Mouse (Mus musculus) liver, embryonic 16.5 days (tissue): ENCODE results near the gene Insrr. TPM values are rescaled to one million over a fixed set of nuclear protein-coding genes. Genes with fewer than 3 reads are reported as not detected.

Source experiments
- ATAC-seq: fragments of 200-750 bp; cut with Nextera tagmentation; 2 replicates; pipeline ENCODE4 v1.8.0; 2017; ENCODE audit warnings: low read depth, mild to moderate bottlenecking, moderate number of reproducible peaks, moderate library complexity
- H3K27ac ChIP-seq: fragments of 300-500 bp; sonication (generic); 2 replicates; pipeline ENCODE4 v1.5.1; 2014; ENCODE audit warnings: mild to moderate bottlenecking, low read length
- H3K27me3 ChIP-seq: fragments of 300-500 bp; sonication (generic); 2 replicates; pipeline ENCODE4 v1.6.1; 2014; ENCODE audit warnings: low read depth, low read length, mixed read lengths; ENCODE audit not compliant: control insufficient read depth, insufficient read depth
- H3K36me3 ChIP-seq: fragments of 300-500 bp; sonication (generic); 2 replicates; pipeline ENCODE4 v1.6.1; 2014; ENCODE audit warnings: mild to moderate bottlenecking; ENCODE audit not compliant: control insufficient read depth, insufficient read depth
- H3K4me1 ChIP-seq: fragments of 300-500 bp; sonication (generic); 2 replicates; pipeline ENCODE4 v1.6.1; 2014; ENCODE audit warnings: low read depth, low read length, mixed read lengths; ENCODE audit not compliant: control insufficient read depth
- H3K4me2 ChIP-seq: fragments of 300-500 bp; sonication (generic); 2 replicates; pipeline ENCODE4 v1.6.1; 2014; ENCODE audit warnings: low read depth, low read length, mixed read lengths
- H3K4me3 ChIP-seq: fragments of 300-500 bp; sonication (generic); 2 replicates; pipeline ENCODE4 v1.5.1; 2014; ENCODE audit warnings: low read depth, mild to moderate bottlenecking, low read length
- H3K9ac ChIP-seq: fragments of 300-500 bp; sonication (generic); 2 replicates; pipeline ENCODE4 v1.6.1; 2014; ENCODE audit warnings: low read depth, low read length
- H3K9me3 ChIP-seq: fragments of 300-500 bp; sonication (generic); replicated peaks from 2 replicates; pipeline ENCODE4 v1.6.1; 2016; ENCODE audit warnings: low read length; ENCODE audit not compliant: control insufficient read depth
- WGBS: fragments of 180-500 bp; shearing (Covaris S2); extraction: QIAGEN DNeasy Blood & Tissue Kit; methylation state at CpG from one replicate; pipeline ENCODE4 v1.1.7; 2014; ENCODE audit not compliant: insufficient replicate concordance; 5-methylcytosine and 5-hydroxymethylcytosine counted together
- polyA plus RNA-seq: library from polyadenylated mRNA; unstranded; fragments of >200 nt; fragmentation: Nextera tagmentation; extraction: Ambion mirVana; gene quantifications from 2 replicates; pipeline ENCODE4 v1.2.1, GENCODE M21; 2015

The Insrr gene
- 0.01 TPM in 1 of 2 replicates, not detected in the other for polyA plus RNA-seq

DNA sequence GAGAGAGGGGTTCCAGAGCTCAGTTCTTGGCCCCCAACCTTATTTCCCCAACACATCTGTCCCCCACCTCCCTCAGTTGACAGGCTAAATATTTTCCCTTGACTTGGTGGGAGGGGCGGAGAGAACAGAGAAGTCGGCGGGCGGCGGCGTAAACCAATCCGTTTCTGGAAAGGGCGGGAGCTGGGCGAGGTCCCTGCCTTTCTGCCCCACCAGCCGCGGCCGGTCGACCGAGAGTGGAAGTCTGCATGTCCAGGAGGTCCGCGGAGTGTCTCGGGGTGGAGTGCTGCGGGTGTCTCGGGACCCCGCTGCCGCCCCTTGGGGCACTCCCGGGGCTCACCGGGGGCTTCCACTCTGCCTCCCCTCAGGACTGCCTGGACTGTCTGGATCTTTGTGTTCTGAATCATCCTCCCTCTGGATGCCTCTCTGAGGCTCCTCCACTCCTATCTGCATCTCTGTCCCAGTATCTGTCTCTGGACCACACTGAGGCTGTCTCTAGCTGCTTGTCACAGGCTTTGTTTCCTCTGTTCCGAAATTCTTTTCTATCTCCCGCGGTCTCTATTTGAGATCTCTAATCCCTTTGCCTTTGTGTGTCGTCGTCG is at the start of gene Insrr:
Gene Insrr (plus strand): TSS at position 216 of the 599 bp plus-strand sequence.
- Histone ChIP-seq H3K27me3 (peaks cover 83% of the 10 kb centered on the region), H3K4me2 (no peak within 1 kb of the TSS), H3K9ac (no peak within 1 kb of the TSS), H3K27ac (no peak within 1 kb of the TSS), H3K9me3 (no peaks in the 10 kb centered on the region), H3K4me1 (peaks cover 6% of the 10 kb centered on the region; the same call in 1 of the 2 replicates), H3K4me3 (no peak within 1 kb of the TSS), H3K36me3 (no peaks in the 10 kb centered on the region)
- ATAC-seq, result no peak
- 2% methylated on average over 29 of the region's 29 CpGs for WGBS

DNA sequence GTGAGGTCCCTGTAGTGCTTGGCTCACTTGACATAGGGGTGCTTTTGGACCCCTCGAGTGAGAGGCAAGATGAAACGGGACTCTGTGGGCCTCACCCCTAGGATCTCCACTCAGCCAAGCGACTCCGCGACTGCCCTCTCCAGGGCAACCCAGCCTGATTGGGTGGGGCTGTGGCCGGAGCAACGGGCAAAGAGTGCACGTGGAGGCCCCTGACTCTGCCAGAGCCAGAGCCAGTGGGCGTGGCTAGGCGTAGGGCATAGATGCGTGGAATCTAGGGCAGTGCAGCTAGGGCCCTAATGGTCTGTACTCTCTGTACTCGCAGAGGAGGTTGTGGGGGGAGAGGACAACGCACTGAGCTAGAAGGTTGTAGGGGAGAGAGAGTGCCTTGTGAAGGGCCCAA is 48.3 kb upstream of the Insrr start, which contains the start of gene Lrrc71:
Gene Lrrc71 (minus strand): TSS at position 195 of the 400 bp plus-strand sequence.
- H3K4me3 ChIP-seq, result no peak within 1 kb of the TSS
- H3K4me2 ChIP-seq, result no peak within 1 kb of the TSS
- no peaks in the 10 kb centered on the region for H3K9me3 ChIP-seq
- no peak for ATAC-seq
- no peak within 1 kb of the TSS for H3K9ac ChIP-seq
- WGBS, result 47% methylated on average over 13 of the region's 13 CpGs
- no peak within 1 kb of the TSS for H3K27ac ChIP-seq
- no peaks in the 10 kb centered on the region for H3K36me3 ChIP-seq
- H3K4me1 ChIP-seq, result no peaks in the 10 kb centered on the region
- no peaks in the 10 kb centered on the region for H3K27me3 ChIP-seq

GRCm38 (mm10) chr3:87749036-87749435 is 47.7 kb upstream of the Insrr start:
- no peaks in the 10 kb centered on the region for H3K4me1 ChIP-seq
- H3K27me3 ChIP-seq, result no peaks in the 10 kb centered on the region
- WGBS, result 16% methylated on average over 5 of the region's 5 CpGs
- H3K9me3 ChIP-seq, result no peaks in the 10 kb centered on the region
- H3K4me2 ChIP-seq, result no peak overlapping the region
- no peaks in the 10 kb centered on the region for H3K36me3 ChIP-seq
- ATAC-seq, result no peak
- no peak overlapping the region for H3K27ac ChIP-seq
- H3K4me3 ChIP-seq, result no peak overlapping the region
- no peak overlapping the region for H3K9ac ChIP-seq

DNA sequence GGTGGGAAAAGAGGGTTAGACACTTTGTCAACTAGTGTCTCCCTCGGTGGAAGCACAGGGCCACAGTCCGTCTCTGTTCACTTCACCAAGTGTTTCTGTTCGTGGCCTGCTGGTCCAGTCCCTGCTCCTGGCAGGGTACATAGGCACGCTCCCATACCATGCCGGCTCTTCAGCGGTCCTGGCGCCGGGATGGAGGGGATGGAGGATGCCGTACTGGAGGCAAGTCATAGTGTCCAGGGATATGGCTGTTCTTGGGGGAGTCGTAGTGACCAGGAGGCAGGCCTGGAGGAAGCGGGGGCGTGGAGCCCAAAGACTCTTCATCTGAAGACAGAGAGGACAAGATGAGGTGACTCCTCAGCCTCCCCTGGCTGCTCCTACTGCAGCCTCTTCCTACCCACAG is 46.8 kb upstream of the Insrr start:
- no peak for ATAC-seq
- H3K27ac ChIP-seq, result no peak overlapping the region
- H3K9me3 ChIP-seq, result no peaks in the 10 kb centered on the region
- H3K4me3 ChIP-seq, result no peak overlapping the region
- H3K4me2 ChIP-seq, result no peak overlapping the region
- H3K27me3 ChIP-seq, result no peaks in the 10 kb centered on the region
- no peak overlapping the region for H3K9ac ChIP-seq
- no peaks in the 10 kb centered on the region for H3K36me3 ChIP-seq
- H3K4me1 ChIP-seq, result no peaks in the 10 kb centered on the region
- WGBS, result 74% methylated on average over 12 of the region's 12 CpGs

- no peak for ATAC-seq
- Histone ChIP-seq H3K27ac (no peak overlapping the region), H3K4me3 (no peak overlapping the region), H3K4me1 (no peaks in the 10 kb centered on the region), H3K27me3 (no peaks in the 10 kb centered on the region), H3K9me3 (no peaks in the 10 kb centered on the region), H3K4me2 (no peak overlapping the region), H3K9ac (no peak overlapping the region), H3K36me3 (no peaks in the 10 kb centered on the region)
- 73% methylated on average over 3 of the region's 3 CpGs for WGBS
These were observed 44.2 kb upstream of the Insrr start for GRCm38 (mm10) chr3:87752567-87752966.

DNA sequence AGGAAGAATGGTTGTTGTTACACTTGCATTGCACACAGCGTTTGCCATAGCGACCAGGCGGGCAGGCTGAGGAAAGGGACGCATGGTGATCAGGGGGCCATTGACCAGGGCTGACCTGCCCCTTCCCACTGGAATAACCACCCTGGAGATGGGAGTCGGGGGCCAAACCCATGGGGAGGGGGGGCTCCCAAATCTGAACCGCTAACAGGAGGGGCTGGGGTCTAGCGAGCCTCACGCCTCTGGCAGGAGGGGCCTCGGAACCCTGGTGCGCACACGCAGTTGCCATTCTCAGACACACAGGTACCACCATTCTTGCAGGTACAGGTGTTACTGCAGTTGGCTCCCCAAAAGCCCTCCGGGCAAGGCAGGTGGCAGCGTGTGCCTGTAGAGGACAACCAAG is 42.9 kb upstream of the Insrr start:
- Histone ChIP-seq H3K4me1 (no peaks in the 10 kb centered on the region), H3K36me3 (no peaks in the 10 kb centered on the region), H3K27me3 (no peaks in the 10 kb centered on the region), H3K4me2 (no peak overlapping the region), H3K9ac (no peak overlapping the region), H3K27ac (no peak overlapping the region), H3K4me3 (no peak overlapping the region), H3K9me3 (no peaks in the 10 kb centered on the region)
- WGBS, result 79% methylated on average over 13 of the region's 13 CpGs
- ATAC-seq, result no peak

DNA sequence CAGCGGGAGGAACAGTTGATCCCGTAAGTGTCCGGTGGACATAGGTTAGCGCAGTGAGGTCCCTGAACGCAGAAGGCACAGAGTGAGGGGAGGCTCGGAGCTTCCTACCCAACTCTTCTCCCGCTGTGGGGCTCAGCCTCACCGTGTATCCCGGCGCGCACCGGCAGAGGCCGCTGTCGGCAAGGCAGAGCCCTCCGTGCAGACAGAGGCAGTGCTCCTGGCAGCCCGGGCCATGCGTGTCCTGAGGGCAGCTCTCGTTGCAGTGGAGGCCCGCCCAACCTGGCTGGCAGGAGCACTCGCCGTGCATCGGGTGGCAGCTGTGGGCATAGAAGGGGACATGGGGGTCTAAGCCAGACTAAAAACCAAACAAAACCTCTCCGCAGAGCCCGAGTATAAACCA is 40.8 kb upstream of the Insrr start:
- peak; percentile 65; the same call in 1 of the 2 replicates for ATAC-seq
- no peaks in the 10 kb centered on the region for H3K27me3 ChIP-seq
- H3K27ac ChIP-seq, result no peak overlapping the region
- WGBS, result 16% methylated on average over 24 of the region's 24 CpGs
- H3K4me1 ChIP-seq, result no peaks in the 10 kb centered on the region
- no peak overlapping the region for H3K9ac ChIP-seq
- no peak overlapping the region for H3K4me2 ChIP-seq
- no peaks in the 10 kb centered on the region for H3K36me3 ChIP-seq
- H3K9me3 ChIP-seq, result no peaks in the 10 kb centered on the region
- no peak overlapping the region for H3K4me3 ChIP-seq

GRCm38 (mm10) chr3:87756488-87756887 is 40.3 kb upstream of the Insrr start:
- Histone ChIP-seq H3K36me3 (no peaks in the 10 kb centered on the region), H3K27ac (no peak overlapping the region), H3K27me3 (no peaks in the 10 kb centered on the region), H3K9ac (no peak overlapping the region), H3K4me3 (no peak overlapping the region), H3K4me1 (no peaks in the 10 kb centered on the region), H3K9me3 (no peaks in the 10 kb centered on the region), H3K4me2 (no peak overlapping the region)
- ATAC-seq, result no peak
- 65% methylated on average over 20 of the region's 20 CpGs for WGBS

GRCm38 (mm10) chr3:87758641-87759040 is 38.1 kb upstream of the Insrr start:
- Histone ChIP-seq H3K9me3 (no peaks in the 10 kb centered on the region), H3K36me3 (no peaks in the 10 kb centered on the region), H3K27ac (no peak overlapping the region), H3K4me3 (no peak overlapping the region), H3K4me2 (no peak overlapping the region), H3K9ac (no peak overlapping the region), H3K27me3 (no peaks in the 10 kb centered on the region), H3K4me1 (peaks cover 4% of the 10 kb centered on the region)
- ATAC-seq, result no peak
- 31% methylated on average over 5 of the region's 5 CpGs for WGBS
